Mouse (Mus musculus): ENCODE measurements at regions not wholly inside any gene's neighbourhood (a gene's known extent, or its start where the extent isn't known, plus 50 kb on each side); places are given as distances from the start of the nearest gene placed in this dataset.

- Histone ChIP-seq H3K27ac (ENCODE audit: low read depth) (no peak overlapping the region), H3K36me3 (replicated peaks; ENCODE audit: insufficient read depth, low read length) (no peaks in the 10 kb centered on the region), H3K27me3 (ENCODE audit: insufficient read depth, low read length) (no peaks in the 10 kb centered on the region), H3K4me1 (ENCODE audit: insufficient read depth) (no peaks in the 10 kb centered on the region), H3K9ac (replicated peaks) (no peak overlapping the region), H3K4me2 (ENCODE audit: low read depth, low read length) (no peak overlapping the region), H3K9me3 (ENCODE audit: low read length) (no peaks in the 10 kb centered on the region), H3K4me3 (ENCODE audit: low read depth, low read length) (no peak overlapping the region)
- DNase-seq (no peak), ATAC-seq (no peak)
- 21% methylated on average over 4 of the region's 4 CpGs for WGBS (ENCODE audit: insufficient replicate concordance)
- TF ChIP-seq EP300 (IDR thresholded peaks at IDR 0.05; ENCODE audit: low read depth): no peak
- TF ChIP-seq CTCF (IDR thresholded peaks at IDR 0.05; ENCODE audit: low read depth): no peak
Observed at GRCm38 (mm10) chr2:105521841-105522240, 122.7 kb upstream of the Rcn1 start.

GRCm38 (mm10) chr2:105523297-105523802 is 124.2 kb upstream of the Rcn1 start:
- TF ChIP-seq CTCF (IDR thresholded peaks at IDR 0.05; ENCODE audit: low read depth) (peak; percentile 61), EP300 (IDR thresholded peaks at IDR 0.05; ENCODE audit: low read depth) (no peak)
- Histone ChIP-seq H3K36me3 (replicated peaks; ENCODE audit: insufficient read depth, low read length) (no peaks in the 10 kb centered on the region), H3K27ac (ENCODE audit: low read depth) (no peak overlapping the region), H3K27me3 (ENCODE audit: insufficient read depth, low read length) (no peaks in the 10 kb centered on the region), H3K4me3 (ENCODE audit: low read depth, low read length) (no peak overlapping the region), H3K9ac (replicated peaks) (no peak overlapping the region), H3K4me1 (ENCODE audit: insufficient read depth) (no peaks in the 10 kb centered on the region), H3K9me3 (ENCODE audit: low read length) (no peaks in the 10 kb centered on the region), H3K4me2 (ENCODE audit: low read depth, low read length) (no peak overlapping the region)
- WGBS (ENCODE audit: insufficient replicate concordance): 8% methylated on average over 5 of the region's 5 CpGs
- DNase-seq (peak; percentile 36), ATAC-seq (no peak)

GRCm38 (mm10) chr2:105525111-105525610 is 126.0 kb upstream of the Rcn1 start:
- no peak for DNase-seq
- no peak overlapping the region for H3K4me3 ChIP-seq (ENCODE audit: low read depth, low read length)
- H3K27ac ChIP-seq (ENCODE audit: low read depth): no peak overlapping the region
- H3K27me3 ChIP-seq (ENCODE audit: insufficient read depth, low read length): no peaks in the 10 kb centered on the region
- H3K4me2 ChIP-seq (ENCODE audit: low read depth, low read length): no peak overlapping the region
- 72% methylated on average over 7 of the region's 7 CpGs for WGBS (ENCODE audit: insufficient replicate concordance)
- ATAC-seq: no peak
- no peaks in the 10 kb centered on the region for H3K4me1 ChIP-seq (ENCODE audit: insufficient read depth)
- no peaks in the 10 kb centered on the region for H3K36me3 ChIP-seq (replicated peaks; ENCODE audit: insufficient read depth, low read length)
- no peak overlapping the region for H3K9ac ChIP-seq (replicated peaks)
- H3K9me3 ChIP-seq (ENCODE audit: low read length): no peaks in the 10 kb centered on the region
- no peak for TF ChIP-seq EP300 (IDR thresholded peaks at IDR 0.05; ENCODE audit: low read depth)
- no peak for TF ChIP-seq CTCF (IDR thresholded peaks at IDR 0.05; ENCODE audit: low read depth)

- no peak overlapping the region for H3K9ac ChIP-seq (replicated peaks)
- 75% methylated on average over 8 of the region's 8 CpGs for WGBS (ENCODE audit: insufficient replicate concordance)
- H3K27me3 ChIP-seq (ENCODE audit: insufficient read depth, low read length): no peaks in the 10 kb centered on the region
- no peak for TF ChIP-seq CTCF (IDR thresholded peaks at IDR 0.05; ENCODE audit: low read depth)
- TF ChIP-seq EP300 (IDR thresholded peaks at IDR 0.05; ENCODE audit: low read depth): no peak
- H3K4me1 ChIP-seq (ENCODE audit: insufficient read depth): no peaks in the 10 kb centered on the region
- H3K36me3 ChIP-seq (replicated peaks; ENCODE audit: insufficient read depth, low read length): no peaks in the 10 kb centered on the region
- no peaks in the 10 kb centered on the region for H3K9me3 ChIP-seq (ENCODE audit: low read length)
- no peak overlapping the region for H3K4me2 ChIP-seq (ENCODE audit: low read depth, low read length)
- ATAC-seq (no peak), DNase-seq (no peak)
- H3K4me3 ChIP-seq (ENCODE audit: low read depth, low read length): no peak overlapping the region
- H3K27ac ChIP-seq (ENCODE audit: low read depth): no peak overlapping the region
Observed at GRCm38 (mm10) chr2:105528535-105528934, 129.4 kb upstream of the Rcn1 start.

- no peaks in the 10 kb centered on the region for H3K27me3 ChIP-seq (ENCODE audit: insufficient read depth, low read length)
- H3K4me2 ChIP-seq (ENCODE audit: low read depth, low read length): no peak overlapping the region
- H3K36me3 ChIP-seq (replicated peaks; ENCODE audit: insufficient read depth, low read length): no peaks in the 10 kb centered on the region
- no peak overlapping the region for H3K4me3 ChIP-seq (ENCODE audit: low read depth, low read length)
- H3K4me1 ChIP-seq (ENCODE audit: insufficient read depth): no peaks in the 10 kb centered on the region
- ATAC-seq: no peak
- TF ChIP-seq EP300 (IDR thresholded peaks at IDR 0.05; ENCODE audit: low read depth) (no peak), CTCF (IDR thresholded peaks at IDR 0.05; ENCODE audit: low read depth) (no peak)
- H3K9ac ChIP-seq (replicated peaks): no peak overlapping the region
- no peak overlapping the region for H3K27ac ChIP-seq (ENCODE audit: low read depth)
- no peaks in the 10 kb centered on the region for H3K9me3 ChIP-seq (ENCODE audit: low read length)
- WGBS (ENCODE audit: insufficient replicate concordance): 82% methylated on average over 13 of the region's 13 CpGs
- no peak for DNase-seq
Observed at GRCm38 (mm10) chr2:105544099-105544498, 124.6 kb upstream of the Pax6 start.

GRCm38 (mm10) chr2:105552092-105552491 is 116.6 kb upstream of the Pax6 start:
- WGBS (ENCODE audit: insufficient replicate concordance): 58% methylated on average over 2 of the region's 2 CpGs
- H3K9me3 ChIP-seq (ENCODE audit: low read length): no peaks in the 10 kb centered on the region
- H3K4me1 ChIP-seq (ENCODE audit: insufficient read depth): no peaks in the 10 kb centered on the region
- no peaks in the 10 kb centered on the region for H3K27me3 ChIP-seq (ENCODE audit: insufficient read depth, low read length)
- H3K4me2 ChIP-seq (ENCODE audit: low read depth, low read length): no peak overlapping the region
- TF ChIP-seq CTCF (IDR thresholded peaks at IDR 0.05; ENCODE audit: low read depth): no peak
- TF ChIP-seq EP300 (IDR thresholded peaks at IDR 0.05; ENCODE audit: low read depth): no peak
- H3K4me3 ChIP-seq (ENCODE audit: low read depth, low read length): no peak overlapping the region
- H3K27ac ChIP-seq (ENCODE audit: low read depth): no peak overlapping the region
- ATAC-seq (no peak), DNase-seq (no peak)
- no peaks in the 10 kb centered on the region for H3K36me3 ChIP-seq (replicated peaks; ENCODE audit: insufficient read depth, low read length)
- H3K9ac ChIP-seq (replicated peaks): no peak overlapping the region

- DNase-seq: no peak
- no peak for ATAC-seq
Observed at GRCm38 (mm10) chr2:105586782-105587181, 81.9 kb upstream of the Pax6 start.

More at GRCm38 (mm10) chr2:105586782-105587181, 81.9 kb upstream of the Pax6 start:
- H3K36me3 ChIP-seq (replicated peaks; ENCODE audit: insufficient read depth, low read length): no peaks in the 10 kb centered on the region
- no peaks in the 10 kb centered on the region for H3K27me3 ChIP-seq (ENCODE audit: insufficient read depth, low read length)
- H3K4me2 ChIP-seq (ENCODE audit: low read depth, low read length): no peak overlapping the region
- TF ChIP-seq CTCF (IDR thresholded peaks at IDR 0.05; ENCODE audit: low read depth) (no peak), EP300 (IDR thresholded peaks at IDR 0.05; ENCODE audit: low read depth) (no peak)
- no peak overlapping the region for H3K27ac ChIP-seq (ENCODE audit: low read depth)
- no peak overlapping the region for H3K9ac ChIP-seq (replicated peaks)
- H3K4me3 ChIP-seq (ENCODE audit: low read depth, low read length): no peak overlapping the region
- no peaks in the 10 kb centered on the region for H3K9me3 ChIP-seq (ENCODE audit: low read length)
- 54% methylated on average over 2 of the region's 2 CpGs for WGBS (ENCODE audit: insufficient replicate concordance)
- H3K4me1 ChIP-seq (ENCODE audit: insufficient read depth): no peaks in the 10 kb centered on the region
